Mouse (Mus musculus) neural tube, embryonic 11.5 days (tissue): ENCODE results near the gene Camk2n1. TPM values are rescaled to one million over a fixed set of nuclear protein-coding genes. Genes with fewer than 3 reads are reported as not detected.
"Not testable (repeated sequence)": the region's sequence is repeated elsewhere in the genome, so short reads cannot be mapped to it uniquely, and the experiment has no call there.

ENCODE experiments used
- ATAC-seq: fragments of 200-750 bp; cut with Nextera tagmentation; 2 replicates; pipeline ENCODE4 v1.8.0; 2017; ENCODE audit warnings: moderate number of reproducible peaks, mild to moderate bottlenecking, moderate TSS enrichment, moderate library complexity; ENCODE audit not compliant: insufficient read depth, low FRiP score, low TSS enrichment
- DNase-seq: peaks from one replicate; pipeline ENCODE4 v3.0.0-alpha.2; 2015; ENCODE audit warnings: low spot score
- H3K27ac ChIP-seq: fragments of 300-500 bp; sonication (generic); 2 replicates; pipeline ENCODE4 v1.5.1; 2014; ENCODE audit warnings: low read depth, mild to moderate bottlenecking, low read length
- H3K27me3 ChIP-seq: fragments of 300-500 bp; sonication (generic); 2 replicates; pipeline ENCODE4 v1.6.1; 2014; ENCODE audit warnings: mild to moderate bottlenecking, low read length, mixed read lengths; ENCODE audit not compliant: control insufficient read depth, insufficient read depth
- H3K36me3 ChIP-seq: fragments of 300-500 bp; sonication (generic); 2 replicates; pipeline ENCODE4 v1.6.1; 2014; ENCODE audit warnings: mild to moderate bottlenecking, low read length, moderate library complexity, mixed read lengths; ENCODE audit not compliant: control insufficient read depth, insufficient read depth
- H3K4me1 ChIP-seq: fragments of 300-500 bp; sonication (generic); 2 replicates; pipeline ENCODE4 v1.6.1; 2014; ENCODE audit warnings: low read length, mixed read lengths; ENCODE audit not compliant: control insufficient read depth, insufficient read depth
- H3K4me2 ChIP-seq: fragments of 300-500 bp; sonication (generic); 2 replicates; pipeline ENCODE4 v1.6.1; 2014; ENCODE audit warnings: low read depth, mild to moderate bottlenecking, moderate library complexity
- H3K4me3 ChIP-seq: fragments of 300-500 bp; sonication (generic); 2 replicates; pipeline ENCODE4 v1.5.1; 2014; ENCODE audit warnings: low read depth, low read length
- H3K9ac ChIP-seq: fragments of 300-500 bp; sonication (generic); 2 replicates; pipeline ENCODE4 v1.6.1; 2014; ENCODE audit warnings: mild to moderate bottlenecking, low read length
- H3K9me3 ChIP-seq: fragments of 300-500 bp; sonication (generic); 2 replicates; pipeline ENCODE4 v1.6.1; 2016; ENCODE audit warnings: low read length; ENCODE audit not compliant: control insufficient read depth
- WGBS: fragments of 180-500 bp; shearing (Covaris S2); extraction: QIAGEN DNeasy Blood & Tissue Kit; methylation state at CpG from one replicate; pipeline ENCODE4 v1.1.7; 2014; 5-methylcytosine and 5-hydroxymethylcytosine counted together
- polyA plus RNA-seq: library from polyadenylated mRNA; unstranded; fragments of >200 nt; fragmentation: Nextera tagmentation; extraction: Ambion mirVana; gene quantifications from 2 replicates; pipeline ENCODE4 v1.2.1, GENCODE M21; 2014

Camk2n1 gene
- polyA plus RNA-seq, 1 experiment from 2014 or later: 6.0 TPM

DNA sequence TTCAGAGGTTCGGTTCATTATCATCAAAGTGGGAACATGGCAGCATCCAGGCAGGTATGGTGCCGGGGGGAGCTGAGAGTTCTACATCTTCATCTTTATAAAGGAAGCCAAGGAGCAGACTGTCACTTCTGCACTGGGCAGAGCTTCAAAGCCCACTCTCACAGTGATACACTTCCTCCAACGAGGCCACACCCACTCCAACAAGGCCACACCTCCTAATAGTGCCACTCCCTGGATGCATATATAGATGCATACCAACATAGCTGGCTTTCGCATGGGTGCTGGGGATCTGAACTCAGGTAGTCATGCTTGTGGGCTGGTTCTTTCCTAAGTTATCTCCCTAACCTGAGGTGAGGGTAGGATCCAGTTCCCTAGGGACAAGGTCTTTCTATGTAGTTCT, 36.2 kb upstream of the Camk2n1 start:
- no peak overlapping the region for H3K4me3 ChIP-seq
- ATAC-seq (no peak), DNase-seq (no peak)
- no peak overlapping the region for H3K9ac ChIP-seq
- no peaks in the 10 kb centered on the region for H3K36me3 ChIP-seq
- H3K9me3 ChIP-seq: no peaks in the 10 kb centered on the region
- WGBS: 88% methylated on average over 4 of the region's 4 CpGs
- no peak overlapping the region for H3K4me2 ChIP-seq
- H3K27me3 ChIP-seq: 0 out of 2 replicates have a peak, but pooled peaks cover 2% of the 10 kb centered on the region
- H3K27ac ChIP-seq: no peak overlapping the region
- no peaks in the 10 kb centered on the region for H3K4me1 ChIP-seq

DNA sequence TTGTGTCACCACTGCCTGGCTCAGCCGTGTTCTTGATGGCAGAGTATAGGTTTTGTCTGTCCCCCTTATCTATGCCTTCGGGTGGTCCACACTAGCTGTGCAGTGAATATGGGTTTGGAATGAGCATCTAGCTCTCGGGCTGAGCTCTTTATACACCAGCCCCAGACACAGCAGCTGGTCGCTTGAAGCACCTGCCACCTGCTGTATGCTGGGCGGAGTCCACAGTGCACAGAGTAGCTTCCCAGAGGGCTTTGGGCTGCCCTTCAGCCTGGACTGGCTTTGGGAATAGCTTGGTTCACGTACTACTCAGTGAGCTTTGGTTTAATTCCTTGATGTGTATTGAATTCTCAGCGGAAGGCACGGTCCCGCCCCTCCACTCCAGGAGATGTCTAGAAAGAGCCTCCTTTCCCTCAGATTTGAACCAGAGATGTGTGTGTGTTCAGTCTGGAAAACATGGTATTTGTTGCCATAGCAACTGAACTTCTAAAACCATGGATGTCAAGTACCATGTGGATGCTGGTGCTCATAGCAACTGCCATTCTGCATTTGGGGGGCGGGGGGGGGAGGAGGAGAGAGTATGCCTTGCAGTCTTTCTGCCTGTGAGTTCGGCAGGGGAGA, 35.7 kb upstream of the Camk2n1 start:
- ATAC-seq (no peak), DNase-seq (no peak)
- 0 out of 2 replicates have a peak, but pooled peaks cover 2% of the 10 kb centered on the region for H3K27me3 ChIP-seq
- no peaks in the 10 kb centered on the region for H3K36me3 ChIP-seq
- no peak overlapping the region for H3K27ac ChIP-seq
- H3K9ac ChIP-seq: no peak overlapping the region
- no peak overlapping the region for H3K4me2 ChIP-seq
- H3K9me3 ChIP-seq: no peaks in the 10 kb centered on the region
- H3K4me1 ChIP-seq: no peaks in the 10 kb centered on the region
- H3K4me3 ChIP-seq: no peak overlapping the region
- 63% methylated on average over 11 of the region's 11 CpGs for WGBS

DNA sequence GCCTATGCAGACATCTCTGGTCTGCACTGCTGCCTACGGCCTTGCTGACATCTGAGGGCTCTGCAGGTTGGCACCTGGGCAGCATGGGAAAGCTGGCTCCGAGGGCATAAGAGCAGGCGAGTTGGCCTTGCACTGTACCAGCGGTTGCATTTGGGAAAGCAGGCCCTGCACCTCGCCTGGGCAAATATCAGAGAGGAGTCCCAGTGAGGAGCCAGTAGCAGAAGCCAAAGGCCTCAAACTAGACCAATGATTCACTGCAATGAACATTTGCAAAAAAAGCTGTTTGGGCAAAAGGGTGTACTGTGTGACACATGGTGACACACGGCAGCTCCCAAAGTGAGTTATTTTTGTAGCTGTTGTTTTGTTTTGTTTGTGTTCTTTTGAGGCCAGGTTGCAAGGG, 29.1 kb upstream of the Camk2n1 start:
- H3K36me3 ChIP-seq: no peaks in the 10 kb centered on the region
- no peak overlapping the region for H3K4me2 ChIP-seq
- no peak overlapping the region for H3K4me3 ChIP-seq
- DNase-seq (no peak), ATAC-seq (no peak)
- H3K27ac ChIP-seq: no peak overlapping the region
- H3K27me3 ChIP-seq: no peaks in the 10 kb centered on the region
- H3K9ac ChIP-seq: no peak overlapping the region
- H3K4me1 ChIP-seq: no peaks in the 10 kb centered on the region
- WGBS: 82% methylated on average over 6 of the region's 6 CpGs
- no peaks in the 10 kb centered on the region for H3K9me3 ChIP-seq

DNA sequence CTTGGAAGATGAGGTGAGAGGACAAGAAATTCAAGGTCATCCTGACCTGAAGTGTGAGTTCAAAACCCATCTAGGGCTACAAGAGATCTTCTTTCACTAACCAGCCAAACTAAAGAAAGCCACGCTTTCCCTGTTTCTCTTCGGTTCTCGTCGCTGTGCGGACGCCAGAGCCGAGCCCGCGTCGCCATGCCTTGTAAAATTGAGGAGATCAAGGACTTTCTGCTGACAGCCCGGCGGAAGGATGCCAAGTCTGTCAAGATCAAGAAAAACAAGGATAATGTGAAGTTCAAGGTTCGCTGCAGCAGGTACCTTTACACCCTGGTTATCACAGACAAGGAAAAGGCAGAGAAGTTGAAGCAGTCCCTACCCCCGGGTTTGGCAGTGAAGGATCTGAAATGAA, 28.5 kb upstream of the Camk2n1 start:
- ATAC-seq, H3K9me3 ChIP-seq: not testable (repeated sequence)

DNA sequence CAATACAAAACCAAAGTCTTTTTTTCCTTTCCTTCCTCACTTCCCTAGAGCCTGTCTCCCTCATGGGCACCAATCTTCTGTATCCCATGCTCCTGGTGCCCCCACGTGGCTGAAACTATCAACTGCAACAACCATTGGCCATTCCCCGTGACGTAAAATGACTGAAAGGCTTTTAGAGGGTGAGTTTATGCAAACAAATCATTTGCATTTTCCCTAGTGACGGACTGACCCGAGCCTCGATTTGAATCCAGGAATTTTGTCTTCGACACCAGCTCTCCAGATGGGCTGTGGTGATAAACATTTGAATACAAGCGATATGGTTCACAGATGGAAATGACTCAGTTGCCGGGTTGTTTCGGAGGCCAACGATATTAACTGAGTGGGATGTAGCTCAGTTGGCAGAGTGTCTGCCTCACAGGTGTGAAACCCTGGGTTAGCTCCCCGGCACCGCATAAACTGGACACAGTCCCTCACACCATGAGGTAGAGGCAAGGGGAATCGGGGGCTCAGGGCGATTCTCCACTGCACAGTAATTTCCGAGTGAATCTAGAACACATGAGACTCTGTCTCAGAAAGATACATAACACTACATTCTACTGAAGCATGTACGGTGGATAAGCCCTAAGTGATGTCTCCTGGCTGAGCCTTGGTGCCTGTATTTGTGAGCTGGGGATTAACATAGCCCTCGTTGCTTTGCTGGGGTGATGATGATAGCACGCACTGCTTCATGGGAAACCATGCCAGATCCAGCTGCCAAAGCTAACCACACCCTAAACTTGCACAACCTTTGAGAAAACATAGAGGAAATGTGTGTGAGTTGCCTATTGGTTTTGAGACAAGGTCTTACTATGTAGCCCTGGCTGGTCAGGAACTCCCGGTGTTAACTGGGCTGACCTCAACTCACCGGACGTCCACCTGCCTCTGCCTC, 27.1 kb upstream of the Camk2n1 start:
- peak; percentile 85 for DNase-seq
- 42% methylated on average over 22 of the region's 22 CpGs for WGBS
- Histone ChIP-seq H3K9me3 (no peaks in the 10 kb centered on the region), H3K36me3 (no peaks in the 10 kb centered on the region), H3K27me3 (no peaks in the 10 kb centered on the region), H3K4me3 (no peak overlapping the region), H3K4me2 (no peak overlapping the region), H3K4me1 (no peaks in the 10 kb centered on the region), H3K27ac (no peak overlapping the region), H3K9ac (no peak overlapping the region)
- no peak for ATAC-seq

More for the DNA sequence above, 28.5 kb upstream of the Camk2n1 start:
- H3K4me2 ChIP-seq, DNase-seq, H3K4me3 ChIP-seq, H3K27ac ChIP-seq, H3K9ac ChIP-seq, H3K27me3 ChIP-seq, H3K4me1 ChIP-seq, H3K36me3 ChIP-seq: not testable (repeated sequence)
- 92% methylated on average over 14 of the region's 14 CpGs for WGBS

DNA sequence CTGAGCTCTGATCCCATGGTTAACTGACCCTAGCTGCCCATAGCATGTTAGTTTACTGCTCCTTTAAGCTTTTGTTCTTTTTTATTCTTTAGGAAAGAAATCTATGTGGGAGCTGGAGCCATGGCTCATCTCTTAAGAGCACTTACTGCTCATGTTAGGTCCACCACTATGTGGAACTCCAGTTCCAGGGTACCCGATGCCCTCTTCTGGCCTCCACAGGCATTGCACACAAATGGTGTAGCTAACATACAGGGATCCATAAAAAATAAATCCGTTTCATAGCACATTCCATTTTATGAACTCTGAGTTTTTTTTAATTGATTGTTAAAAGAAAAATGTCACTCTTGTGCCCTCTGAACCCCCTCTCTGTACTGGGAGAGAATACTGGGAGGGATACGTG, 24.3 kb upstream of the Camk2n1 start:
- Histone ChIP-seq H3K9me3 (no peaks in the 10 kb centered on the region), H3K4me3 (no peak overlapping the region), H3K9ac (no peak overlapping the region), H3K36me3 (no peaks in the 10 kb centered on the region), H3K27me3 (no peaks in the 10 kb centered on the region), H3K4me2 (no peak overlapping the region), H3K27ac (no peak overlapping the region), H3K4me1 (no peaks in the 10 kb centered on the region)
- ATAC-seq (no peak), DNase-seq (peak; percentile 52)
- 40% methylated on average over 3 of the region's 3 CpGs for WGBS

DNA sequence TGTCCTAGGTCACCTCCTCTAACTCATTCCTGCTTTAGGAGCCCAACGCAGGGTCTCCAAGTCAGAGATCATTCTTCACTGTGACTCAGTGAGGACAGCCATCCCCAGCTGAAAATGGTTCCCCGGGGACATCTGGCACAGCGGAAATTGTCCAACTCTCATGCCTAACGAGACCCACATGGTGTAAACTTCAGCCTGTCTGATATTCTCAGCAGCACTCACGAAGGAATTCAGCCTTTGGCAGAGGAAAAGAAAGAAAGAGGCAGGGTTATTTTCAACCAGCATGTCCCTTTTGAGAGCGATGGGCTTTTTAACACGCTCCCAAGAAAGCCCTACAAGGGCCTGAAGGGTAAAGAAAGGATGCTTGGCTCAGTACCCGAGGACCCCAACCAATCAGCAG, 22.8 kb upstream of the Camk2n1 start:
- Histone ChIP-seq H3K27ac (no peak overlapping the region), H3K36me3 (no peaks in the 10 kb centered on the region), H3K9me3 (no peaks in the 10 kb centered on the region), H3K4me1 (peaks cover 8% of the 10 kb centered on the region), H3K9ac (no peak overlapping the region), H3K4me2 (no peak overlapping the region), H3K4me3 (no peak overlapping the region), H3K27me3 (no peaks in the 10 kb centered on the region)
- DNase-seq (no peak), ATAC-seq (no peak)
- WGBS: 57% methylated on average over 8 of the region's 8 CpGs

DNA sequence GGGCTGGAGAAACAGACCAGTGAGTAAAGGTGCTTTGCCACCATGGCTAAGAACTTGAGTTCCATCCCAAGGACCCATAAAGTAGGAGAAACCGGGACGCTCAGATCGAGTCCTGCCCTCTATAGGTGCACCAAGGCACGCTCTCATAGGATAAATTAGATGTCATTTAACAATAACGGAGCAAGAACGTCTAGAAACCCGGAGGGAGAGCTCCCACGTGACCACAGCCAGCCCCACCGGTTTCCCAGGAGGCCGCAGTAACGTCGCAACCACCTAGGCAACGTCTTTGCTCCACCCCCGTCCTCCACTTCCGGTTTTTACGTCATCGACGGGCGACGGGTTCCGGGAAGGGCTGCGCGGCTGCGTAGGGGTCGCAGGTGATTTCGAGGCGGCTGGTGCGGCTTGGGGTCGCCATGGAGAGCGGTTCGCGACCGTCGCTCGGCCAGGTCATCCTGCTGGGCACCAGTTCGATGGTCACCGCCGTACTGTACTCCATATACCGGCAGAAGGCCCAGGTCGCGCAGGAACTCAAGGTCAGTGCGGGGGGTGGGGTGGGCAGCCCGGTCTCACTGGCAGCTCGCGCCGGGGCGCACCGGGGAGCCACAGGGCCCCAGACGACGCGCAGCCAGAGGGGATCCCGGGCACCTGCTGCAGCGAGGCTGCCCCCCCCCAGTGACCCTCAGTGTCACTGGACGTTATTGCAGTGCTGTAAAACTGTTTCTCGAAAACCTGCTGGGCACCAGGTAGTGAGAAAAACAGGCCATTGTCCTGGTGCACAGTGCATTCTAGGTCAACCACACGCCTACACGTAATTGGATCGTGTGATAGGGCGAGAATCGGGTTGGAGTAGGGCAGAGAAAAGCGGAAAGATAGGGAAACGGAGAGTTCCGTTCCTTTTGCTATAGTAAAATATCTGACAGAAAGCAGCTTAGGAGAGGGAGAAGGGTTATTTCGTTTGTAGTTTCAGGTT, 19.5 kb upstream of the Camk2n1 start, which contains the start of gene Mul1:
TSS of gene Mul1 (plus strand) at position 325 of the 970 bp plus-strand sequence.
- Histone ChIP-seq H3K27ac (no peak within 1 kb of the TSS), H3K9ac (peak within 1 kb of the TSS; percentile 77), H3K4me2 (peak within 1 kb of the TSS; percentile 94), H3K4me1 (peaks cover 8% of the 10 kb centered on the region), H3K4me3 (peak within 1 kb of the TSS; percentile 98), H3K27me3 (no peaks in the 10 kb centered on the region), H3K36me3 (peaks cover 10% of the 10 kb centered on the region), H3K9me3 (no peaks in the 10 kb centered on the region)
- WGBS: under 1% methylated on average over 64 of the region's 64 CpGs
- DNase-seq (peak; percentile 97), ATAC-seq (peak; percentile 84)
